Mouse (Mus musculus) lung, adult 10 weeks (tissue): ENCODE results near the gene Gm12253. TPM values are rescaled to one million over a fixed set of nuclear protein-coding genes. Genes with fewer than 3 reads are reported as not detected.

ENCODE experiments used
- polyA plus RNA-seq: library from polyadenylated mRNA; stranded (reverse); fragments of 350-450 nt; fragmentation: Illumina TruSeq; extraction: RNeasy Lipid Tissue Mini Kit (QIAGEN cat#74804); gene quantifications from one replicate; pipeline ENCODE4 v1.2.3, GENCODE M21; 2014; ENCODE audit warnings: low read depth, low replicate concordance; ENCODE audit not compliant: insufficient read depth

Gene Gm12253
- polyA plus RNA-seq: not detected

GRCm38 (mm10) chr11:58432259-58432658, at the start of gene Gm12253:
Gm12253 (plus strand) TSS chr11:58432559.

GRCm38 (mm10) chr11:58420815-58421214, 11.5 kb upstream of the Gm12253 start, which contains the start of gene 1810065E05Rik:
1810065E05Rik (plus strand) TSS chr11:58421111.

GRCm38 (mm10) chr11:58452759-58453158, 20.4 kb downstream of the Gm12253 start, which contains the start of gene Lypd9:
Lypd9 (minus strand) TSS chr11:58452923.

GRCm38 (mm10) chr11:58462170-58462569, 29.8 kb downstream of the Gm12253 start, which contains the start of gene Olfr30:
Olfr30 (minus strand) TSS chr11:58462270.

Other genes starting within 250 kb of the Gm12253 start
- gene Igtp, start 233.0 kb upstream of the Gm12253 start, polyA plus RNA-seq: 25.1 TPM
- gene Irgm2, start 232.9 kb upstream of the Gm12253 start, polyA plus RNA-seq: 15.3 TPM
- not detected for gene 4930438A08Rik, start 157.8 kb upstream of the Gm12253 start, polyA plus RNA-seq
- gene Zfp692, start 125.5 kb upstream of the Gm12253 start, polyA plus RNA-seq: 7.7 TPM
- gene Zfp672, start 102.2 kb upstream of the Gm12253 start, polyA plus RNA-seq: 25.2 TPM
- gene Sh3bp5l, start 101.8 kb upstream of the Gm12253 start, polyA plus RNA-seq: 20.4 TPM
- gene Lypd8, start 53.5 kb upstream of the Gm12253 start, polyA plus RNA-seq: 0.82 TPM
- gene 1810065E05Rik, start 11.4 kb upstream of the Gm12253 start, polyA plus RNA-seq: not detected
- gene Lypd9, start 20.4 kb downstream of the Gm12253 start, polyA plus RNA-seq: not detected
- gene Olfr30, start 29.7 kb downstream of the Gm12253 start, polyA plus RNA-seq: not detected
- not detected for gene Olfr332, start 60.0 kb downstream of the Gm12253 start, polyA plus RNA-seq
- gene Olfr331, start 70.0 kb downstream of the Gm12253 start, polyA plus RNA-seq: not detected
- not detected for gene Olfr330, start 102.3 kb downstream of the Gm12253 start, polyA plus RNA-seq
- not detected for gene Olfr329-ps, start 113.9 kb downstream of the Gm12253 start, polyA plus RNA-seq
- gene Olfr328, start 123.1 kb downstream of the Gm12253 start, polyA plus RNA-seq: not detected
- gene Olfr224, start 138.0 kb downstream of the Gm12253 start, polyA plus RNA-seq: not detected
- gene Olfr325, start 145.2 kb downstream of the Gm12253 start, polyA plus RNA-seq: not detected
- not detected for gene Olfr324, start 162.6 kb downstream of the Gm12253 start, polyA plus RNA-seq
- not detected for gene 2210407C18Rik, start 183.5 kb downstream of the Gm12253 start, polyA plus RNA-seq
- gene Olfr323, start 197.9 kb downstream of the Gm12253 start, polyA plus RNA-seq: not detected
- not detected for gene Trim58, start 207.9 kb downstream of the Gm12253 start, polyA plus RNA-seq
- gene Olfr322, start 226.2 kb downstream of the Gm12253 start, polyA plus RNA-seq: not detected
- gene Olfr320, start 248.5 kb downstream of the Gm12253 start, polyA plus RNA-seq: not detected